ENCODE assay signal across 7 mouse cellular contexts in genomic region chr13:110902994-110903644, GRCm38 (mm10).
DNase-seq lines count a peak whose midpoint lies in the region; ATAC-seq lines count a peak whose summit lies in the region.

No protein-coding gene starts in this region.

- WGBS in liver, embryonic 11.5 days = 33% methylated on average over 7 of the region's 7 CpGs

- H3K4me3 ChIP-seq in liver, embryonic 11.5 days (ENCODE audit: low read depth, low read length) = no peak overlapping the region

- no peaks in the 10 kb centered on the region for H3K9me3 ChIP-seq in liver, embryonic 11.5 days (ENCODE audit: control insufficient read depth, low read length)

- no peaks in the 10 kb centered on the region for H3K36me3 ChIP-seq in liver, embryonic 11.5 days (ENCODE audit: control insufficient read depth, insufficient read depth, low read length)

- intact Hi-C loops in gastrocnemius, postnatal 36 days (cut with DNase I) = no loop called here

- H3K9ac ChIP-seq in liver, embryonic 11.5 days (ENCODE audit: low read depth, low read length) = no peak overlapping the region

- peak; percentile 48 for DNase-seq in MEL-GATA-1-ER (ENCODE audit: extremely low read depth, low read depth)
- DNase-seq in adrenal gland, adult 18-20 months (ENCODE audit: low spot score in 2 of 2) = peak; percentile 31 to 74
- DNase-seq in gastrocnemius, postnatal 36 days = peak; percentile 79 to 87
- DNase-seq in kidney, adult 18-20 months = peak; percentile 77
- DNase-seq in liver, embryonic 11.5 days (ENCODE audit: low spot score) = no peak
- DNase-seq in ovary, postnatal 10 days (ENCODE audit: low spot score) = peak; percentile 45
- peak; percentile 69 for DNase-seq in urinary bladder, postnatal 25 days (ENCODE audit: low spot score)

- H3K4me2 ChIP-seq in liver, embryonic 11.5 days = no peak overlapping the region

- H3K27ac ChIP-seq in liver, embryonic 11.5 days (ENCODE audit: low read depth, low read length) = 0 out of 2 replicates have a peak overlapping the region, but pooled peaks have one; percentile 17

- H3K4me1 ChIP-seq in liver, embryonic 11.5 days (replicated peaks; ENCODE audit: control insufficient read depth, insufficient read depth, low read length) = no peaks in the 10 kb centered on the region

- H3K27me3 ChIP-seq in liver, embryonic 11.5 days (replicated peaks; ENCODE audit: control insufficient read depth, insufficient read depth, low read length) = no peaks in the 10 kb centered on the region

- ATAC-seq in liver, embryonic 11.5 days (replicated peaks; ENCODE audit: low FRiP score) = 0 out of 2 replicates have a peak, but pooled peaks have one; percentile 41
